Mouse (Mus musculus): ENCODE measurements around the gene Dkkl1.
"Not testable (repeated sequence)": the region's sequence is repeated elsewhere in the genome, so short reads cannot be mapped to it uniquely, and the experiment has no call there.

The Dkkl1 gene

DNA sequence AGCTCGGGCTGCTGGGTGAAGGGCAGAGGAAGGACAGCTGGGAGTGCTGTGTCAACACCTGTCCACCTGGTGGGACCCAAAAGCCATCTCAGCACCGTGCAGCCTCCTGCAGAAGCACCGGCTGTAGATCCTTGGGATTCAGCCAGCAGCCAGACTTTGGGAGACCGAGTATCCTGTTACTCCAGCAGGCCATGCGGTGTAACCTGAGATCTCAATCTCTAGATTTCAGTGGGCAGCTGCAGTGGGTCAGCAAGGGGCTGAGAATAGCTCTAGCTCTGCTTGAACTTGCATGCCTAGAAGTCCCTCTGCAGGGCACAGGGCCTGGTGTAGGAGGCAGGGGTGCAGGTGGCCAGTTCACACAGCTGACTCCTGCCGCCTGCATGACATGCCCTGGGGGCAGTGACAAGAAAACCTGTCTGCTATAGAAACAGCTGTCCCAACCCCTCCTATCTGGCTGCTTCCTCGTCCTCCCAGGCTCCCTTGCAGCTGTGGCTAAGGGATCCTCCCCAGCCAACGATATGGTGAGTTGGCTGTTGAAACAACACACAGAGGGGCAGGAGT lies 20.1 kb downstream of the Dkkl1 start:
- no peak for DNase-seq

- DNase-seq = no peak
Observed at GRCm38 (mm10) chr7:45191161-45191560, 20.8 kb downstream of the Dkkl1 start.

- no peak for DNase-seq
Observed at GRCm38 (mm10) chr7:45190186-45190585, 21.8 kb downstream of the Dkkl1 start.

- DNase-seq = no peak
Observed at GRCm38 (mm10) chr7:45189600-45189999, 22.3 kb downstream of the Dkkl1 start.

- DNase-seq = no peak
Observed at GRCm38 (mm10) chr7:45185921-45186320, 26.0 kb downstream of the Dkkl1 start.

GRCm38 (mm10) chr7:45183672-45184071 lies 28.3 kb downstream of the Dkkl1 start:
- no peak for DNase-seq

DNA sequence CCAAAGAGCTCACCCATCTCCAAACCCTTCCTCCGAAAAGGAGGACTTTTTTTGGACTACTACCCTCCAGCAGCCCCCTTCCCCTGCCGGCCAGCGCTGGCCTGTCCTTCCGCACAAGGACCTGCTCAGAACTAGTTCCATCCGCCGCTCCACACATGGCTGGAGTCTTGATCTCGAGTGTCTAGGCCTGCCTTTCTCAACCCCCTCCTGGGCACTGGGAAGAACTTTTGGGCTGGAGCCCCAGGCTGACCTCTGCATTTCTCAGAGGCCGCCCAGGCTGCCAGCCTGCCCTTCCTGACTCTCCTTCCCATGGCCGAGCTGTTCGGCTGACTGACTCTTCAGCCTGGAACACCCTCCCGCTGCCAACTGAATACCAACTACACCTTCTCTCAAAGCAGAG lies 29.3 kb downstream of the Dkkl1 start:
- DNase-seq = peak; percentile 41

DNA sequence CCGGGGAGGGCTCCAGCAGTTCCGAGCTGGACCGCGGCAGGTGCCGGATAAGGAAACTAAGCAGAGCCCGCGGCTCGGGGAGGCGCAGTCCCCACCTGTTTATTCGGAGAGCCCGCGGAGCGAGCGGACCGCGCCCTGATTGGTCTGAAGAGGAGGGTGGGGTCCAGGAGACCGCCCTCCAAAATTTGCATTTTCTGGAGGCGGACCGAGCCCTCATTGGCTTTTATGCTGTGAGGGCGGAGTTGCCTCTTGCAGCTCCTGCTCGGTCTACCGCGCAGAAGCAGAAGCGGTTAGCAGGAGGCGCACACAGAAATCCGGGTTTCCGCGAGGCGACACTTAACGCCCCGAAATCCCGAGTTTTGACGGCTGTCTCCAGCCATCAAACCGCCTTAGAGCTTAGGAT lies 29.7 kb downstream of the Dkkl1 start:
- DNase-seq = peak; percentile 93

- DNase-seq = no peak
Observed at GRCm38 (mm10) chr7:45181540-45181939, 30.4 kb downstream of the Dkkl1 start.

DNA sequence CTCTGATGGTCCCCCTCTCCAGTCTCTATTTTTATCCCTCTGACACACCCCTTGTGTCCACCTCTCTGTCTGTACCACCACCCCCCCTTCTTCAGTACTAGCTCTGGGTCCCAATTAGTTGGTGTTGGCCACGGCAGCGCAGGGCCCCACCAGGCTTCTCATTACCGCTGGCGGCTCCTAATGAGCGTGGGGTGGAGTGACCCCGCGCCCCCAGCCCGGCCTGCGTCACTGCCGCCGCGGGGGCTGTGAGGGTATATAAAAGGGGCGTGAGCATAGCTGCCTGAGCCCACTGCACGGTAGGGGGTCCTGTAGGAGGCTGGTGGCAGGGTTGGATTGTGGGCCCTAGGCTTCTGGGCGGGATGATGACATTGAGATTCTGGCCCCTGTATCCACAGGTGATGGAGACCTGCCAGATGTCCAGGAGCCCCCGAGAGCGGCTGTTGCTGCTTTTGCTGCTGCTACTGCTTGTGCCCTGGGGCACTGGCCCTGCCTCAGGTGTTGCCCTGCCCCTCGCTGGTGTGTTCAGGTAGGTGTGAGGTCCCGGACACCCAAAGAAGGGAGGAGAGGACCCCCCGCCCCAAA lies 31.0 kb downstream of the Dkkl1 start, which contains the start of gene Pth2:
TSS of gene Pth2 (plus strand) at position 100 of the 582 bp plus-strand sequence.
- no peak for DNase-seq

- no peak for DNase-seq
Observed at GRCm38 (mm10) chr7:45179469-45179868, 32.5 kb downstream of the Dkkl1 start, which contains the start of gene Gfy. TSS of gene Gfy (minus strand) at chr7:45179569.

GRCm38 (mm10) chr7:45178550-45178949 lies 33.4 kb downstream of the Dkkl1 start:
- DNase-seq = no peak

GRCm38 (mm10) chr7:45176356-45176755 lies 35.6 kb downstream of the Dkkl1 start:
- no peak for DNase-seq

DNA sequence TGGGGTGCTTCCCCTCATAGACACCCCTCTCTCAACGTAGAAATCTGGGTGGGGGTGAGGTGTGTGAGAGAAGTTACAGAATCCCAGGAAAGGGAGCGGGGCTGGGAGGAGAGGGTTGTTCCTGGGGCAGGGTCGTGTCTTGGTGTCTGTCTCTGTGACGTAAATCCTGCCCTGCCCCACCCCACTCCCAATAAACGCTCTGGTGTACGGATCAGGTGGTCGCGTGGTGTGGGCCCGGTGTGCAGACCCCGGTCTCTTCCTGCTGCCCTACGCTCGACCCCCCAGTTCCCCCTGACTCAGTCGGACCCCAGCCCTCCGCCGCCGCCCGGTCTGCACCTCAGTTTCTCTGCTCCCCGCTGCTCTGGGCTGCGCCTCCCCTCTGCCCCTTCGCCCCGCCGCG lies 36.0 kb downstream of the Dkkl1 start:
- no peak for DNase-seq

DNA sequence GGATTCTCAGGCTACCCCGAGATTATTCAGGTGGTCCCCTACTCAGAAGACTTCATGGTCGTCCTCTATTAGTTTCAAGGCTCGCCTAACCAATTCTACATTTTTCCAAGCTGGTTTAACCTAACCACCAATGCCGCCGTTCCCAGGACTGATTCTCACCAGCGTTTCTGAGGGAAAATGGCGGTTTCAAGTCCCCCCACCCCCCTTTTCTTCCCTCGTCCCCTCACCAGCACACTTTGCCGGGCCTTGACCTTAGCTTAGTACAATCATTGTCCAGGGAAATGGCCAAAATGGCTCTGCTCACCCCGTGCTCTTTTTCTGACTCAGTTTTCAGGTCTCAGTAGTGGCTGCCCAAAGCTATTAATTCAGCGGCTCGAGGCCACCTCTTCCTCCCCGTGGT lies 36.5 kb downstream of the Dkkl1 start:
- no peak for DNase-seq

DNA sequence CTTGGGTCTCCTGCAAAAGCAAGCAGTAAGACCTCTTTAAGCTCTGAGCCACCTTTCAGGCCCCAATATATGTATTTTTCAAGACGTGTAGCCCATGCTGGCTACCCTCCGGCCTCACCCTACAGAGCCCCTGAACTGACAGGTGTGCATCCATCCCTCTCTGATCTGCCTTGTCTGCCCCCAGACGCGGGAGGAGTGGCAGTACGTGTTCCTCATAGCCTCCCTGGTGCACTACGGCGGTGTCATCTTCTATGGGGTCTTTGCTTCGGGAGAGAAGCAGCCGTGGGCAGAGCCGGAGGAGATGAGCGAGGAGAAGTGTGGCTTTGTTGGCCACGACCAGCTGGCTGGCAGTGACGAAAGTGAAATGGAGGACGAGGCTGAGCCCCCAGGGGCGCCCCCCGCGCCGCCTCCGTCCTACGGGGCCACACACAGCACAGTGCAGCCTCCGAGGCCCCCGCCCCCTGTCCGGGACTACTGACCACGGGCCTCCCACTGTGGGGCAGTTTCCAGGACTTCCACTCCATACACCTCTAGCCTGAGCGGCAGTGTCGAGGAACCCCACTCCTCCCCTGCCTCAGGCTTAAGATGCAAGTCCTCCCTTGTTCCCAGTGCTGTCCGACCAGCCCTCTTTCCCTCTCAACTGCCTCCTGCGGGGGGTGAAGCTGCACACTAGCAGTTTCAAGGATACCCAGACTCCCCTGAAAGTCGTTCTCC lies 37.2 kb downstream of the Dkkl1 start:
- no peak for DNase-seq

DNA sequence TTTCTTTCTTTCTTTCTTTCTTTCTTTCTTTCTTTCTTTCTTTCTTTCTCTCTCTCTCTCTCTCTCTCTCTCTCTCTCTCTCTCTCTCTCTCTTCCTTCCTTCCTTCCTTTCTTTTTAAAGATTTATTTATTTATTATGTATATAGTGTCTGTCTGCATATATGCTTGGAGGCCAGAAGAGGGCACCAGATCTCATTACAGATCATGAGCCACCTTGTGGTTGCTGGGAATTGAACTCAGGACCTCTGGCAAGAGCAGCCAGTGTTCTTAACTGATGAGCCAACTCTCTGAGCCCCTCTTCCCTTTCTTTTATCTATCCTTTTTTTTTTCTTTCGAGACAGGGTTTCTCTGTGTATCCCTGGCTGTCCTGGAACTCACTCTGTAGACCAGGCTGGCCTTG lies 38.2 kb downstream of the Dkkl1 start:
- DNase-seq = not testable (repeated sequence)

- no peak for DNase-seq
Observed at GRCm38 (mm10) chr7:45172974-45173373, 39.0 kb downstream of the Dkkl1 start.

- DNase-seq = no peak
Observed at GRCm38 (mm10) chr7:45169495-45169894, 42.5 kb downstream of the Dkkl1 start.

- DNase-seq = no peak
Observed at GRCm38 (mm10) chr7:45168656-45169055, 43.3 kb downstream of the Dkkl1 start.

DNA sequence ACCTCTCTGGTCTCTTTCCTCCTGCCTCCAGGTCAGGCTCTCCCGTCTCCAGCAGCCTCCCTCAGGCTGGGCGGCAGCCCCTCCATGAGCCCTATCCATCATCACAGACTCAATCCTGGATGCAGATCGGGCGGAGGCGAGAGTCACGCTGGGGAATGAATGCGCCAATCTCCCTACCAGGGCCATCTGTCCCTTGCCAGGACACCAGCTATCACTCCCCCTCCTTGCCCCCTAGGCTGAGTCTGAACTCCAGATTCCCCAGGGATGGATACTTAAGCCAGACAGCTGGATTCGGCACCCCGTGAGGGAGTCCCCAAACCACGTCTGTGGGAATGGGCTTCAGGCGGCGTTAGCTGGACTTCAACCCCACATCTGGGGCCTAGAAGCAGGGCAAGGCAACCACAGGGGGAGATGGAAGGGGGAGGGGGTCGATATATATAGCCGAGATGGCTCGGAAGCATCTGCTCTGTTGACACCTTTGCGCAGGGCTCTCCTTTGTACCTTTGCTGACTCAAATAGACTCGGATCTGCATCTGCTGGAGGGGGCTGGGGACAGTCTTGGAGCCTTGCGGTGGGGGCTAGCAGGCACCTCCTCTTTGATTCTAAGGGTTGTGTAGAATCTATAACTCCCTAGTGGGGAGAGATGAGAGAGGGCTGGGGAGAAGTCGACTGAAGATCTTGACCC lies 44.0 kb downstream of the Dkkl1 start:
- no peak for DNase-seq

DNA sequence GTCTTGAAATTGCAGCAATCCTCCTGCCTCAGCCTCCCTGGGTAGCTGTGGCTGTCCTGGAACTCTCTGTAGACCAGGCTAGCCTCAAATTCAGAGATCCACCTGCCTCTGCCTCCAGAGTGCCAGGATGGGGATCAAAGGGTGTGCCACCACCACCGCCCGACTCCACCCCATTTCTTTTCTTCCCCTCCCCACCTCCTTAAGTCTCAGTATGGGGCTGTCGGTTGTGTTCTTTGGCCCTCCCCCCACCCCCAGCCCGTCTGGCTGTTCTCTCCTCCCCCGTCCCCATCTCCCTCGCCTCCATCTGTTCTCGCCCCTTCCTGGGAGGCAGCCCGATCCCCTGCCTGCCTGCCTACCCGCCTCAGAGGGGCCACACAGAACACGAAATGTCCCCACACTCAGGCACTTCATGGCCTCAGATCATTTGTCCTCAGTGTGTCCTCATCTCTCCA lies 45.0 kb downstream of the Dkkl1 start:
- no peak for DNase-seq

- DNase-seq = no peak
Observed at GRCm38 (mm10) chr7:45165701-45166100, 46.2 kb downstream of the Dkkl1 start.

DNA sequence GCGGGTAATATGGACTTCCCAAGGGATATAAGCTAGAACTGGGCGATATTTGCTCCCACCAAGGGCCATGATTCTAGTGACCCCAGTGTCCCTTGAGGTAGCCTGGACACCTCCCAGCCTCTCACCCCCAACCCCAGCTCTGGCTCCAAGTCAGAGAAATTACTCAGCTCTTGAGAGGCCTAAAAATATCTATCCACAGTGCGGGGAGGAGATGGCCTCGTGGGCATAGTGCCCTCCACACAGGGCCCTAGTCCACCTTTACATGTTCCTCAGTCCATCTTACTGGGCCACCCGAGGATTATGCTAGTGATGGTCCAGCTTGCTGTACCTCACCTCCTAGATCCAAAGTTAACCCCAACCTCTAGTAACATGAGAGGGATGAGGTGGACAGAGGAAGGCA lies 47.1 kb downstream of the Dkkl1 start:
- no peak for DNase-seq

All from kidney, postnatal 14 days (tissue).